ENCODE assay signal across 31 mouse cellular contexts in genomic region chr1:87471914-87472313, GRCm38 (mm10). TPM values are rescaled to one million over a fixed set of nuclear protein-coding genes. Genes with fewer than 3 reads are reported as not detected.
A peak's percentile ranks its signal among the peaks of the same experiment; 100 is the strongest.
DNase-seq lines count a peak whose midpoint lies in the region; ATAC-seq and TF ChIP-seq lines count a peak whose summit lies in the region.
"Had no signal": no experiment of that assay in that cellular context is flagged by ENCODE, and none has a peak within 500 bp of the region (broad histone marks: within the 10 kb centered on the region; RNA-seq: fewer than 3 reads in every experiment).

No protein-coding gene starts in this region.

- TF ChIP-seq POLR2A in thymus, adult 2 months (IDR thresholded peaks at IDR 0.05; ENCODE audit: control insufficient read depth, extremely low read depth, insufficient read depth, low read length, poor library complexity) = no peak

- peaks cover 9% of the 10 kb centered on the region; the same call in 1 of the 2 replicates for H3K4me1 ChIP-seq in hindbrain, postnatal 0 days (ENCODE audit: insufficient read depth, low read length)
- H3K4me1 ChIP-seq in hindbrain, embryonic 14.5 days (replicated peaks; ENCODE audit: control insufficient read depth, insufficient read depth, low read length) = peaks cover 7% of the 10 kb centered on the region; the same call in 1 of the 2 replicates
- peaks cover 13% of the 10 kb centered on the region for H3K4me1 ChIP-seq in limb, embryonic 13.5 days
- H3K4me1 ChIP-seq in limb, embryonic 10.5 days = peaks cover 9% of the 10 kb centered on the region
- H3K4me1 ChIP-seq in stomach, postnatal 0 days (replicated peaks; ENCODE audit: control insufficient read depth, insufficient read depth) = no peaks in the 10 kb centered on the region
- peaks cover 3% of the 10 kb centered on the region; the same call in 1 of the 2 replicates for H3K4me1 ChIP-seq in thymus, adult 2 months (replicated peaks; ENCODE audit: control insufficient read depth, insufficient read depth, low read length)

- no peak for TF ChIP-seq CTCF in hindbrain, postnatal 0 days (IDR thresholded peaks at IDR 0.05; ENCODE audit: low read depth)
- TF ChIP-seq CTCF in stomach, postnatal 0 days (IDR thresholded peaks at IDR 0.05; ENCODE audit: low read depth) = no peak
- TF ChIP-seq CTCF in thymus, adult 2 months (IDR thresholded peaks at IDR 0.05; ENCODE audit: borderline replicate concordance, control insufficient read depth, extremely low read depth, insufficient read depth, low read length, poor library complexity) = no peak

- peak; percentile 13; the same call in 1 of the 2 replicates for ATAC-seq in hindbrain, postnatal 0 days
- no peak for ATAC-seq in hindbrain, embryonic 14.5 days (ENCODE audit: low FRiP score)
- peak; percentile 75 for ATAC-seq in limb, embryonic 13.5 days (ENCODE audit: low FRiP score, low read depth)
- peak; percentile 11; the same call in 1 of the 2 replicates for ATAC-seq in stomach, postnatal 0 days (ENCODE audit: low FRiP score, low TSS enrichment)
- ATAC-seq: forebrain, embryonic 15.5 days; Patski had no signal

- no peak for TF ChIP-seq EP300 in stomach, postnatal 0 days (optimal IDR thresholded peaks at IDR 0.05)

- H3K4me3 ChIP-seq in hindbrain, postnatal 0 days (ENCODE audit: low read length) = no peak overlapping the region
- no peak overlapping the region for H3K4me3 ChIP-seq in hindbrain, embryonic 14.5 days (replicated peaks; ENCODE audit: low read length)
- H3K4me3 ChIP-seq in limb, embryonic 13.5 days = no peak overlapping the region
- H3K4me3 ChIP-seq in limb, embryonic 10.5 days = no peak overlapping the region
- H3K4me3 ChIP-seq in stomach, postnatal 0 days (ENCODE audit: low read depth, low read length) = no peak overlapping the region
- H3K4me3 ChIP-seq in thymus, adult 2 months (ENCODE audit: control insufficient read depth, insufficient read depth, low read length) = no peak overlapping the region
- H3K4me3 ChIP-seq: embryonic facial prominence, embryonic 12.5 days; erythroblast, embryonic 14.5 days; forebrain, embryonic 12.5 days; forebrain, embryonic 15.5 days; heart, embryonic 12.5 days; heart, embryonic 15.5 days; hindbrain, embryonic 10.5 days; hindbrain, embryonic 13.5 days had no signal

- H3K27ac ChIP-seq in hindbrain, postnatal 0 days = no peak overlapping the region
- no peak overlapping the region for H3K27ac ChIP-seq in hindbrain, embryonic 14.5 days
- H3K27ac ChIP-seq in limb, embryonic 13.5 days = peak overlapping the region; percentile 65; the same call in 1 of the 2 replicates
- no peak overlapping the region for H3K27ac ChIP-seq in limb, embryonic 10.5 days
- no peak overlapping the region for H3K27ac ChIP-seq in stomach, postnatal 0 days (replicated peaks)
- no peak overlapping the region for H3K27ac ChIP-seq in thymus, adult 2 months (ENCODE audit: control insufficient read depth, insufficient read depth, low read length)
- H3K27ac ChIP-seq: embryonic facial prominence, embryonic 12.5 days; forebrain, embryonic 12.5 days; forebrain, embryonic 15.5 days; heart, embryonic 15.5 days; hindbrain, embryonic 10.5 days; hindbrain, embryonic 13.5 days had no signal

- WGBS in hindbrain, postnatal 0 days = 72% methylated on average over 7 of the region's 7 CpGs
- WGBS in hindbrain, embryonic 14.5 days = 75% methylated on average over 7 of the region's 7 CpGs
- WGBS in limb, embryonic 13.5 days = 74% methylated on average over 7 of the region's 7 CpGs
- WGBS in limb, embryonic 10.5 days = 79% methylated on average over 7 of the region's 7 CpGs
- WGBS in stomach, postnatal 0 days = 82% methylated on average over 7 of the region's 7 CpGs
- 87% methylated on average over 7 of the region's 7 CpGs for WGBS in thymus, adult 2 months

- no peak for DNase-seq in hindbrain, postnatal 0 days (ENCODE audit: low spot score)
- DNase-seq in hindbrain, embryonic 14.5 days (ENCODE audit: low spot score) = no peak
- no peak for DNase-seq in limb, embryonic 10.5 days (ENCODE audit: low spot score)
- peak; percentile 55 for DNase-seq in right cerebral cortex, postnatal 14 days
- no peak for DNase-seq in right cerebral cortex, adult 2 months (ENCODE audit: low spot score in 2 of 2)
- DNase-seq in stomach, postnatal 0 days (ENCODE audit: low spot score) = no peak
- DNase-seq in thymus, adult 2 months = no peak
- DNase-seq: adrenal gland, adult 2 months; adrenal gland, postnatal 14 days; B cell, adult 2 months; cerebellum, adult 9-10 months; cerebellum, postnatal 14 days had no signal

- H3K9me3 ChIP-seq in hindbrain, postnatal 0 days (ENCODE audit: low read length) = no peaks in the 10 kb centered on the region
- no peaks in the 10 kb centered on the region for H3K9me3 ChIP-seq in hindbrain, embryonic 14.5 days (ENCODE audit: control insufficient read depth, low read length)
- H3K9me3 ChIP-seq in limb, embryonic 13.5 days = no peaks in the 10 kb centered on the region
- H3K9me3 ChIP-seq in limb, embryonic 10.5 days (replicated peaks) = no peaks in the 10 kb centered on the region
- H3K9me3 ChIP-seq in stomach, postnatal 0 days (ENCODE audit: control insufficient read depth, low read length) = no peaks in the 10 kb centered on the region
- H3K9me3 ChIP-seq: embryonic facial prominence, embryonic 12.5 days; forebrain, embryonic 12.5 days; forebrain, embryonic 15.5 days; G1E; heart, embryonic 12.5 days; heart, embryonic 15.5 days; hindbrain, embryonic 10.5 days; hindbrain, embryonic 13.5 days had no signal

- H3K4me2 ChIP-seq in hindbrain, postnatal 0 days (ENCODE audit: low read depth, low read length) = no peak overlapping the region
- H3K4me2 ChIP-seq in hindbrain, embryonic 14.5 days (replicated peaks) = no peak overlapping the region
- H3K4me2 ChIP-seq in limb, embryonic 13.5 days (replicated peaks) = no peak overlapping the region
- no peak overlapping the region for H3K4me2 ChIP-seq in stomach, postnatal 0 days (replicated peaks; ENCODE audit: low read depth)
- H3K4me2 ChIP-seq: embryonic facial prominence, embryonic 12.5 days; forebrain, embryonic 12.5 days; forebrain, embryonic 15.5 days; heart, embryonic 12.5 days; heart, embryonic 15.5 days; hindbrain, embryonic 13.5 days had no signal

- H3K9ac ChIP-seq in hindbrain, postnatal 0 days (replicated peaks; ENCODE audit: low read length) = no peak overlapping the region
- no peak overlapping the region for H3K9ac ChIP-seq in hindbrain, embryonic 14.5 days
- H3K9ac ChIP-seq in limb, embryonic 13.5 days = no peak overlapping the region
- no peak overlapping the region for H3K9ac ChIP-seq in stomach, postnatal 0 days (ENCODE audit: low read length)
- H3K9ac ChIP-seq: embryonic facial prominence, embryonic 12.5 days; forebrain, embryonic 12.5 days; forebrain, embryonic 15.5 days; heart, embryonic 12.5 days; heart, embryonic 15.5 days; hindbrain, embryonic 13.5 days had no signal

- no peaks in the 10 kb centered on the region for H3K36me3 ChIP-seq in hindbrain, postnatal 0 days (ENCODE audit: insufficient read depth, low read length)
- no peaks in the 10 kb centered on the region for H3K36me3 ChIP-seq in hindbrain, embryonic 14.5 days (replicated peaks; ENCODE audit: control insufficient read depth, insufficient read depth)
- no peaks in the 10 kb centered on the region for H3K36me3 ChIP-seq in limb, embryonic 13.5 days
- H3K36me3 ChIP-seq in limb, embryonic 10.5 days = no peaks in the 10 kb centered on the region
- no peaks in the 10 kb centered on the region for H3K36me3 ChIP-seq in stomach, postnatal 0 days (ENCODE audit: control insufficient read depth, insufficient read depth, low read length)
- H3K36me3 ChIP-seq in thymus, adult 2 months (ENCODE audit: control insufficient read depth, insufficient read depth, low read length) = no peaks in the 10 kb centered on the region
- H3K36me3 ChIP-seq: embryonic facial prominence, embryonic 12.5 days; forebrain, embryonic 12.5 days; forebrain, embryonic 15.5 days; G1E; heart, embryonic 12.5 days; heart, embryonic 15.5 days; hindbrain, embryonic 10.5 days; hindbrain, embryonic 13.5 days had no signal

- no peaks in the 10 kb centered on the region for H3K27me3 ChIP-seq in hindbrain, postnatal 0 days (ENCODE audit: insufficient read depth, low read length)
- H3K27me3 ChIP-seq in hindbrain, embryonic 14.5 days (ENCODE audit: control insufficient read depth, insufficient read depth, low read length) = peaks cover 19% of the 10 kb centered on the region; the same call in 1 of the 2 replicates
- H3K27me3 ChIP-seq in limb, embryonic 13.5 days = peaks cover 44% of the 10 kb centered on the region
- H3K27me3 ChIP-seq in limb, embryonic 10.5 days (ENCODE audit: low read depth, poor library complexity, severe bottlenecking) = peaks cover 43% of the 10 kb centered on the region
- no peaks in the 10 kb centered on the region for H3K27me3 ChIP-seq in stomach, postnatal 0 days (ENCODE audit: control insufficient read depth, insufficient read depth, low read length)
- H3K27me3 ChIP-seq in thymus, adult 2 months (ENCODE audit: control insufficient read depth, insufficient read depth, low read length) = no peaks in the 10 kb centered on the region
- H3K27me3 ChIP-seq: Patski had no signal

RNA-seq across cellular contexts. Expression of gene Snorc, which starts 1.8 kb away (rescaled TPM):
- not detected in 2 replicates for total RNA-seq in hindbrain, postnatal 0 days (2014; rRNA removed)
- polyA plus RNA-seq in hindbrain, postnatal 0 days (2015; fragmentation: Nextera tagmentation; extraction: Ambion mirVana) = 1.5 and 2.0 TPM in 2 replicates
- 0.78 and 1.0 TPM in 2 replicates for polyA plus RNA-seq in hindbrain, embryonic 14.5 days (2014; fragmentation: Nextera tagmentation; extraction: Ambion mirVana)
- polyA plus RNA-seq in limb, embryonic 13.5 days (2015; fragmentation: Nextera tagmentation; extraction: Ambion mirVana) = 21.9 and 32.2 TPM in 2 replicates
- not detected in 2 replicates for polyA plus RNA-seq in limb, embryonic 10.5 days (2016; fragmentation: Nextera tagmentation; extraction: Ambion mirVana)
- not detected in 2 replicates for polyA plus RNA-seq in stomach, postnatal 0 days (2015; fragmentation: Nextera tagmentation; extraction: Ambion mirVana)
- 0.30 and 0.52 TPM in 2 replicates for polyA plus RNA-seq in thymus, adult 2 months (2012; rRNA removed)
- total RNA-seq: adrenal gland, adult 2 months; adrenal gland, postnatal 14 days; adrenal gland, postnatal 4 days; CH12.LX; G1E; gastrocnemius, adult 8-10 months; gastrocnemius, postnatal 25 days; heart, adult 18-20 months; heart, postnatal 10 days; heart, postnatal 36 days had no signal
- polyA plus RNA-seq: adrenal gland, adult 2 months; erythroblast, embryonic 14.5 days; forebrain, embryonic 12.5 days; forebrain, embryonic 15.5 days; G1E; gonadal fat pad, adult 2 months; heart, embryonic 12.5 days; heart, embryonic 15.5 days; hindbrain, embryonic 10.5 days; Patski had no signal

RNA-seq across cellular contexts. Expression of gene Neu2, which starts 37.8 kb away (rescaled TPM):
- total RNA-seq in hindbrain, postnatal 0 days (2014; rRNA removed) = 0.10 and 5.8 TPM in 2 replicates
- polyA plus RNA-seq in hindbrain, postnatal 0 days (2015; fragmentation: Nextera tagmentation; extraction: Ambion mirVana) = 0.85 and 1.2 TPM in 2 replicates
- polyA plus RNA-seq in hindbrain, embryonic 14.5 days (2014; fragmentation: Nextera tagmentation; extraction: Ambion mirVana) = 0.40 and 0.86 TPM in 2 replicates
- not detected in 2 replicates for polyA plus RNA-seq in limb, embryonic 13.5 days (2015; fragmentation: Nextera tagmentation; extraction: Ambion mirVana)
- not detected in 2 replicates for polyA plus RNA-seq in limb, embryonic 10.5 days (2016; fragmentation: Nextera tagmentation; extraction: Ambion mirVana)
- 2.0 and 2.2 TPM in 2 replicates for polyA plus RNA-seq in stomach, postnatal 0 days (2015; fragmentation: Nextera tagmentation; extraction: Ambion mirVana)
- 4.0 and 6.9 TPM in 2 replicates for polyA plus RNA-seq in thymus, adult 2 months (2012; rRNA removed)
- total RNA-seq: adrenal gland, adult 2 months; adrenal gland, postnatal 14 days; CH12.LX; heart, adult 18-20 months; heart, postnatal 10 days; heart, postnatal 36 days had no signal
- polyA plus RNA-seq: adrenal gland, adult 2 months; embryonic facial prominence, embryonic 12.5 days; erythroblast, embryonic 14.5 days; forebrain, embryonic 12.5 days; G1E; heart, embryonic 12.5 days; hindbrain, embryonic 10.5 days had no signal
